ENCODE assay signal across 8 mouse cellular contexts in genomic region chr1:65185524-65186205, GRCm38 (mm10). TPM values are rescaled to one million over a fixed set of nuclear protein-coding genes. Genes with fewer than 3 reads are reported as not detected.
DNase-seq lines count a peak whose midpoint lies in the region; ATAC-seq and TF ChIP-seq lines count a peak whose summit lies in the region.

No protein-coding gene starts in this region.

- TF ChIP-seq CTCF in kidney, adult 2 months (conservative IDR thresholded peaks at IDR 0.05; ENCODE audit: insufficient read depth, insufficient read length, low read depth, low read length): peak; percentile 59
- TF ChIP-seq CTCF in bone marrow macrophage, adult 2 months (IDR thresholded peaks at IDR 0.05; ENCODE audit: low read depth, low read length): no peak

- H3K9me3 ChIP-seq in forebrain, embryonic 16.5 days (ENCODE audit: control insufficient read depth, low read length): no peaks in the 10 kb centered on the region

- peaks cover 2% of the 10 kb centered on the region; the same call in 1 of the 2 replicates for H3K4me1 ChIP-seq in kidney, adult 2 months (ENCODE audit: control insufficient read depth, insufficient read depth, low read length)
- H3K4me1 ChIP-seq in bone marrow macrophage, adult 2 months (ENCODE audit: control insufficient read depth, insufficient read depth, low read length): peaks cover 24% of the 10 kb centered on the region
- peaks cover 14% of the 10 kb centered on the region for H3K4me1 ChIP-seq in forebrain, embryonic 16.5 days (replicated peaks; ENCODE audit: control insufficient read depth, insufficient read depth, low read length)

- no peaks in the 10 kb centered on the region for H3K27me3 ChIP-seq in kidney, adult 2 months (replicated peaks; ENCODE audit: control insufficient read depth, insufficient read depth, low read length)
- no peaks in the 10 kb centered on the region for H3K27me3 ChIP-seq in forebrain, embryonic 16.5 days (replicated peaks; ENCODE audit: control insufficient read depth, insufficient read depth, low read length)

- H3K9ac ChIP-seq in forebrain, embryonic 16.5 days (replicated peaks; ENCODE audit: low read depth, low read length): peak overlapping the region; percentile 64

- peak overlapping the region; percentile 64 for H3K27ac ChIP-seq in kidney, adult 2 months (ENCODE audit: insufficient read depth, low read depth, low read length)
- peak overlapping the region; percentile 96 for H3K27ac ChIP-seq in bone marrow macrophage, adult 2 months (ENCODE audit: insufficient read depth, low read depth, low read length)
- H3K27ac ChIP-seq in forebrain, embryonic 16.5 days (ENCODE audit: low read length): peak overlapping the region; percentile 63; the same call in 1 of the 2 replicates

- no peak for TF ChIP-seq POLR2A in kidney, adult 2 months (IDR thresholded peaks at IDR 0.05; ENCODE audit: low read depth, low read length)
- TF ChIP-seq POLR2A in bone marrow macrophage, adult 2 months (IDR thresholded peaks at IDR 0.05; ENCODE audit: borderline replicate concordance, low read depth, low read length): no peak

- no peaks in the 10 kb centered on the region for H3K36me3 ChIP-seq in kidney, adult 2 months (ENCODE audit: control insufficient read depth, insufficient read depth, low read length)
- no peaks in the 10 kb centered on the region for H3K36me3 ChIP-seq in forebrain, embryonic 16.5 days (ENCODE audit: control insufficient read depth, insufficient read depth)

- peak overlapping the region; percentile 72 for H3K4me3 ChIP-seq in kidney, adult 2 months (ENCODE audit: insufficient read depth, low read depth, low read length)
- peak overlapping the region; percentile 69 for H3K4me3 ChIP-seq in bone marrow macrophage, adult 2 months (ENCODE audit: insufficient read depth, low read length)
- peak overlapping the region; percentile 91 for H3K4me3 ChIP-seq in forebrain, embryonic 16.5 days (replicated peaks; ENCODE audit: low read length)

- peak overlapping the region; percentile 72 for H3K4me2 ChIP-seq in forebrain, embryonic 16.5 days (ENCODE audit: low read length)

- 17% methylated on average over 12 of the region's 12 CpGs for WGBS in kidney, adult 2 months
- WGBS in forebrain, embryonic 16.5 days: 26% methylated on average over 12 of the region's 12 CpGs

- DNase-seq in kidney, adult 2 months: peak; percentile 38
- no peak for DNase-seq in kidney, adult 8-10 months
- peak; percentile 39 to 61 for DNase-seq in kidney, postnatal 36 days
- DNase-seq in naive thymus-derived CD4-positive, alpha-beta T cell, adult 2 months (ENCODE audit: low read depth): peak; percentile 22
- DNase-seq in ovary, postnatal 36 days (ENCODE audit: low spot score): no peak
- no peak for DNase-seq in adrenal gland, adult 8-10 months

- no peak for ATAC-seq in forebrain, embryonic 16.5 days

RNA-seq across cellular contexts. Expression of gene Idh1, which starts 0.6 kb away (rescaled TPM):
- polyA plus RNA-seq in kidney, adult 2 months (2012; rRNA removed): 247 and 334 TPM in 2 replicates
- polyA plus RNA-seq in bone marrow macrophage, adult 2 months (2012; ENCODE audit: insufficient read depth, insufficient read length, missing spikeins): 242 and 261 TPM in 2 replicates
- 496 and 516 TPM in 2 replicates for polyA plus RNA-seq in forebrain, embryonic 16.5 days (2015; fragmentation: Nextera tagmentation; extraction: Ambion mirVana)
- total RNA-seq in adrenal gland, adult 8-10 months (2022): 100 to 1,000 TPM; 588 to 738 (median 679) TPM

RNA-seq across cellular contexts. Expression of gene Pikfyve, which starts 0.8 kb away (rescaled TPM):
- 8.0 and 9.3 TPM in 2 replicates for polyA plus RNA-seq in kidney, adult 2 months (2012; rRNA removed)
- 35.0 and 37.5 TPM in 2 replicates for polyA plus RNA-seq in bone marrow macrophage, adult 2 months (2012; ENCODE audit: insufficient read depth, insufficient read length, missing spikeins)
- 12.2 and 16.5 TPM in 2 replicates for polyA plus RNA-seq in forebrain, embryonic 16.5 days (2015; fragmentation: Nextera tagmentation; extraction: Ambion mirVana)
- total RNA-seq in adrenal gland, adult 8-10 months (2022): 10 to 100 TPM; 36.5 to 49.2 (median 40.3) TPM

Comparison
In these comparisons a context has a peak if more than half of its experiments do, and no peak if none do; other contexts are left out.
1. DNase-seq: peak in kidney, adult 2 months (single experiment), kidney, postnatal 36 days (2 of 2) and naive thymus-derived CD4-positive, alpha-beta T cell, adult 2 months (single experiment); none in kidney, adult 8-10 months (0 of 2), ovary, postnatal 36 days (single experiment) and adrenal gland, adult 8-10 months (single experiment).
2. Peak in every context shown above with its lines, with median percentiles within 50 percentile points of each other: H3K27ac ChIP-seq and H3K4me3 ChIP-seq.